Mouse (Mus musculus) G1E-ER4 (cell line): ENCODE data around the gene Kdm4c. TPM values are rescaled to one million over a fixed set of nuclear protein-coding genes. Genes with fewer than 3 reads are reported as not detected.

Experiments used
- GATA1 ChIP-seq: IDR thresholded peaks from one replicate; pipeline ENCODE4 v1.8.0; 2012; ENCODE audit warnings: low read length, inconsistent platforms
- polyA plus RNA-seq: library from polyadenylated mRNA; stranded (reverse); fragments of >175 nt; gene quantifications from 2 replicates; pipeline ENCODE4 v1.2.3, GENCODE M21; 2012

The Kdm4c gene
- polyA plus RNA-seq, 1 experiment, result 0.45 TPM

GRCm38 (mm10) chr4:74280170-74280569, 37.9 kb downstream of the Kdm4c start:
- no peak for TF ChIP-seq GATA1

- TF ChIP-seq GATA1, result no peak
These were observed 45.6 kb downstream of the Kdm4c start for GRCm38 (mm10) chr4:74287851-74288250.

GRCm38 (mm10) chr4:74294726-74295125, 52.4 kb downstream of the Kdm4c start:
- no peak for TF ChIP-seq GATA1

- TF ChIP-seq GATA1, result no peak
These were observed 63.2 kb downstream of the Kdm4c start for GRCm38 (mm10) chr4:74305315-74306105.

GRCm38 (mm10) chr4:74311135-74311534, 68.8 kb downstream of the Kdm4c start:
- no peak for TF ChIP-seq GATA1

GRCm38 (mm10) chr4:74312858-74313257, 70.6 kb downstream of the Kdm4c start:
- no peak for TF ChIP-seq GATA1

- no peak for TF ChIP-seq GATA1
These were observed 73.1 kb downstream of the Kdm4c start for GRCm38 (mm10) chr4:74315388-74315787.

GRCm38 (mm10) chr4:74319313-74319712, 77.0 kb downstream of the Kdm4c start:
- TF ChIP-seq GATA1, result no peak

- TF ChIP-seq GATA1, result no peak
These were observed 115.2 kb downstream of the Kdm4c start for GRCm38 (mm10) chr4:74357479-74357878.

GRCm38 (mm10) chr4:74360274-74360673, 118.0 kb downstream of the Kdm4c start:
- no peak for TF ChIP-seq GATA1

GRCm38 (mm10) chr4:74386583-74386982, 144.3 kb downstream of the Kdm4c start:
- no peak for TF ChIP-seq GATA1

GRCm38 (mm10) chr4:74393162-74393561, 150.9 kb downstream of the Kdm4c start:
- no peak for TF ChIP-seq GATA1

- TF ChIP-seq GATA1, result no peak
These were observed 154.3 kb downstream of the Kdm4c start for GRCm38 (mm10) chr4:74396562-74396961.

GRCm38 (mm10) chr4:74408731-74409130, 166.4 kb downstream of the Kdm4c start:
- no peak for TF ChIP-seq GATA1

GRCm38 (mm10) chr4:74419794-74420193, 177.5 kb downstream of the Kdm4c start:
- peak; percentile 31 for TF ChIP-seq GATA1

Other genes starting within 250 kb of the Kdm4c start
- not detected in 2 replicates for gene Frmd3, start 229.1 kb upstream of the Kdm4c start, polyA plus RNA-seq